Mouse (Mus musculus) MEL-GATA-1-ER (cell line): ENCODE results near the gene Zfp36l3.

Experiments
- DNase-seq: peaks from one replicate; pipeline ENCODE4 v3.0.0-alpha.2; 2012; ENCODE audit warnings: low read depth; ENCODE audit errors: extremely low read depth

Gene Zfp36l3

DNA sequence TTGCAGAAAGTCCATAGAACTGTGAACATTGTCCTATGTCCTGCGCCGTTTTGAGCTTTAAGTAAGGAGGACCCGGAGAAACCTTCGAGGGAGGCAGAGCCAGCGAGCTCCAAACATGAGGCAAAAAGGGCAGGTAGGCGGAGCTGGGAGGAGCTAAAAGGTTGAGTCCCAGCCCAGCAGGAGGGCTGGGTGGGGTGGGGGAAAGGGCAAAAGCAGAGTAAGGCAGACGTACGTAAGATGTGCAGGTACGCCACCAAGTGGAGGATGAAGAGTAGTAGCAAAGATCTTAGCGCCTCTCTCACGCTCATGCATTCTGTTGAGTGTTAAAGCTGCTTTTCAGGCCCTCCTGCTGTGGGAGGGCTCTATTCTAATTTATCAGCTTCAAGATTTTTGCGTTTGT is at the start of gene Zfp36l3:
Gene Zfp36l3 (minus strand): TSS at position 119 of the 400 bp plus-strand sequence.
- DNase-seq = no peak

DNA sequence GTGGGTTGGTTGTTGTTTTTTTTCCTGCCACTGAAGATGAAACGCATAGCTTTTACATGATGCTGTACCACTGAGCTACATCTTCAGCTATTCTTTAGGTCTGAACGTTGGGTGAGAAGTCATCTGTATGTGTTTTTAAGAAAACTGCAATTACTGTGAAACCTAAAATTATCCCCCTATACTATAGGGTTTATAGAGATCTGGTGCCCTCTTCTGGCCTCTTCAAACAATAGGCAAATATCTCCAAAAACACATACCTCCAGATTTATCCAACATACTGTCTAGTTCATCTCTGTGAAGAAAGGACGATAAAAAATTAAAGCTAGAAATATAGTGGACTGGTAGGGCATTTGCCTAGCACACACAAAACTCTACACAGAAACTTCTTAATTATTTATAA is 22.9 kb upstream of the Zfp36l3 start:
- no peak for DNase-seq

DNA sequence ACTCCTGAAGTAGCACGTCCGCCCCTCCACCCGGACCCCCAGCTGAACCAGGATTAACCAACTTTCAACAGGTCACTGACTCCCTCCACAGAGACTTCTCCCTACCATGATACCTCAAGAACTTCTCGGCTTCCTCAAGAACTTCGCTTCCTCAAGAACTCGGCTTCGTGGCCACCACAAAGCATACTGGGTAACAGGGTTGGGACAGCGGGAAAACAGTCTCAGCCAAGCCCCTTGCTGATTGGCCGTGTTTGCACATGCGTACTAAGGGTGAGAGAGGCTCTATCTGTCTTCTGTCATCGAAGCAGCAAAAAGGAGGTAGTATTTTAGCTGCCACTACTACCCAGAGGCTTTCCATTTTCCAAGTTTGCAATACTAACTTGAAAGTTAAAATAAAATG is 21.3 kb upstream of the Zfp36l3 start, which contains the start of gene Xlr:
Gene Xlr (minus strand): TSS at position 188 of the 400 bp plus-strand sequence.
- peak; percentile 69 for DNase-seq

GRCm38 (mm10) chrX:53757736-53758135 is 18.5 kb downstream of the Zfp36l3 start, which contains the start of gene 1700013H16Rik:
Gene 1700013H16Rik, minus strand, starts transcription at chrX:53757831.
- DNase-seq = no peak

GRCm38 (mm10) chrX:53752851-53753250 is 23.3 kb downstream of the Zfp36l3 start:
- DNase-seq = no peak

DNA sequence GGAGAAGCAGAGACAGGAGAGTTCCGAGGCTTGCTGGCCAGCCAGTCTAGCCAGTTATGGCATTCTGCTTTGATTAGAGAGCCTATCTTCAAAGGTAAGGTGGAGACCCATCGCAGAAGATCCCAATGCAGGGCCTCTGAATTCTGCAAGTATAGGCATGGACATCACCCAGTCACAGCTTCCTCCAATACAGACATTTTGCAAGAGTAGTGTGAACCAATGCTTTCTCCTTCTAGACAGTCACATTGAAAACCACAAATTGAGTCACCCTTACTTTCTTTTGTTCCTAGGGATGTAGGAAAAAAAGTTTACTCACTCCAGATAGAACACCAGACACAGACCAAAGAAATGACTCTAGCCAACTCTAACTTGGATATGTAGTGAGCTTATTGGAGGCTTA is 47.2 kb downstream of the Zfp36l3 start:
- DNase-seq = no peak

DNA sequence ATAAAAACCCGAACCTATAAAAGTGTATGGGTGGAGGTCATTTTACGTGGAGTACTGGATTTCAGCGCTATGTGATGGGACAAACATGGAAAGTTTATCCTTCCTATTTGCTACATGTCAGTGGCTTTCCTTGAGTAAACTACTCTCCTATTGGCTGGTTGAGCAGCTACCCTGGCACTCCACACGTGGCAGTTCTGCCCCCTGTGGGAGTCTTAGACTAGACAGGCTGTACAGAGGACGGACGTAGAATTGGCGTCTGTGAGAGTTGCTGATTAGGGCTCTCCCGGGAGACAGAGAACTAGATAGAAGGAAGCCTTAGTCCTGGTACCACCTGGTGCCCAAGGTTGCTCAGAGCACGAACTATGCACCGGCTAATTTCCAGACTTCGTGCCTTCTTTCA is 51.6 kb downstream of the Zfp36l3 start, which contains the start of gene 4930502E18Rik:
Gene 4930502E18Rik (plus strand): TSS at position 231 of the 400 bp plus-strand sequence.
- DNase-seq = no peak
